Mouse (Mus musculus): ENCODE data around the gene Arhgef39. TPM values are rescaled to one million over a fixed set of nuclear protein-coding genes. Genes with fewer than 3 reads are reported as not detected.

Arhgef39 gene
- polyA plus RNA-seq, 1 experiment: 5.7 TPM

DNA sequence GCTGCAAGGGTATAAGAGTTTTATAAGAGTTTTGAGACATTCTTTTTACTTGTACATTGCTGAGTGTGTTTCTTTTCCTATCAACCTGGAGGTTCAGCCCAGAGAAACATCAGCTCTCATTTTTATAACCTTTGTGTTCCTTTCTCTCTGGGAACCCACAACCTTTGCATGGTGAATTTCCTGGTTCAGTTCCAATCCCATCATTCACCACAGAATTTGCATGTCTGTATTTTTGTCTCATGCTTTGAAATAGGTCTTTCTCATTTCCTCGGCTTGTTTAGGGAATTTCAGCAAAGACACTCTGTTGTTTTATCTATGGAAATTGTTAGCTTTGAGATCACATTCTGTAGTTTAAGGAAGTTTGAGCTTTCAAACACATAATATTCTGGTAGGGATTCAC is 25.9 kb downstream of the Arhgef39 start:
- H3K27me3 ChIP-seq (ENCODE audit: control insufficient read depth, insufficient read depth, insufficient read length): no peaks in the 10 kb centered on the region
- no peak for TF ChIP-seq TCF3 (IDR thresholded peaks at IDR 0.05; ENCODE audit: insufficient read length, low read depth)
- no peak for TF ChIP-seq USF1 (IDR thresholded peaks at IDR 0.05; ENCODE audit: low read depth)

DNA sequence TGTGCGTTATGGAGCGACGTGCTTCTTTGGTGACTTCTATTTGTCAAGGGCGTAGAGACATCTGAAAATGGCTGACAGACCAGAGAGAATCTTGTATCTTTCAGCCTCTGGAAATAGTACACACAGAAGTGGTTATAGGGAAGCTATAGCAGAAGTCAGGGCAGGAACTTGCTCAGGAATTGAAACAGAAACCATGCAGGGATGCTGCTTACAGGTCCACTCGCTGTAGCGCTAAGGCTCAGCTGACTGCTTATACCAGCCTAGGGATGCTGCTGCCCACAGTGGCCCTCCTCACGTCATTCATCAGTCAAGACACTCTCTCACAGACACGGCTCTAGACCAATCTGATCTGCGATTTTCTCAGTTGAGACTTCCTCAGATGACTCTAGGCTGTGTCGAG is 29.2 kb downstream of the Arhgef39 start:
- no peaks in the 10 kb centered on the region for H3K36me3 ChIP-seq (ENCODE audit: control insufficient read depth, insufficient read depth)
- no peak overlapping the region for H3K4me2 ChIP-seq (ENCODE audit: low read depth)
- no peak overlapping the region for H3K4me3 ChIP-seq
- H3K27me3 ChIP-seq (ENCODE audit: control insufficient read depth, insufficient read depth, insufficient read length): no peaks in the 10 kb centered on the region
- H3K79me2 ChIP-seq (ENCODE audit: control insufficient read depth, insufficient read depth): no peaks in the 10 kb centered on the region
- no peak overlapping the region for H3ac ChIP-seq (ENCODE audit: control insufficient read depth, insufficient read length)
- TF ChIP-seq MYOG (IDR thresholded peaks at IDR 0.05; ENCODE audit: control insufficient read depth in 1 of 3, insufficient read depth in 1 of 3, insufficient read length in 2 of 3, low read depth in 2 of 3) (no peak), E2F4 (IDR thresholded peaks at IDR 0.05; ENCODE audit: insufficient read depth) (no peak), TCF3 (IDR thresholded peaks at IDR 0.05; ENCODE audit: insufficient read length, low read depth) (no peak), POLR2A (IDR thresholded peaks at IDR 0.05; ENCODE audit: insufficient read length, low read depth) (no peak), MAX (IDR thresholded peaks at IDR 0.05; ENCODE audit: low read depth) (no peak), POLR2AphosphoS2 (IDR thresholded peaks at IDR 0.05; ENCODE audit: insufficient read length, low read depth) (no peak), CEBPB (IDR thresholded peaks at IDR 0.05; ENCODE audit: insufficient read depth, poor library complexity, severe bottlenecking) (no peak), USF1 (IDR thresholded peaks at IDR 0.05; ENCODE audit: low read depth) (no peak), MYOD1 (IDR thresholded peaks at IDR 0.05; ENCODE audit: control insufficient read depth in 1 of 3, insufficient read length in 2 of 3, low read depth in 2 of 3) (no peak)

More for the DNA sequence above, 25.9 kb downstream of the Arhgef39 start:
- Histone ChIP-seq H3ac (ENCODE audit: control insufficient read depth, insufficient read length) (no peak overlapping the region), H3K36me3 (ENCODE audit: control insufficient read depth, insufficient read depth) (no peaks in the 10 kb centered on the region), H3K4me2 (ENCODE audit: low read depth) (no peak overlapping the region), H3K79me2 (ENCODE audit: control insufficient read depth, insufficient read depth) (no peaks in the 10 kb centered on the region), H3K4me3 (no peak overlapping the region)

DNA sequence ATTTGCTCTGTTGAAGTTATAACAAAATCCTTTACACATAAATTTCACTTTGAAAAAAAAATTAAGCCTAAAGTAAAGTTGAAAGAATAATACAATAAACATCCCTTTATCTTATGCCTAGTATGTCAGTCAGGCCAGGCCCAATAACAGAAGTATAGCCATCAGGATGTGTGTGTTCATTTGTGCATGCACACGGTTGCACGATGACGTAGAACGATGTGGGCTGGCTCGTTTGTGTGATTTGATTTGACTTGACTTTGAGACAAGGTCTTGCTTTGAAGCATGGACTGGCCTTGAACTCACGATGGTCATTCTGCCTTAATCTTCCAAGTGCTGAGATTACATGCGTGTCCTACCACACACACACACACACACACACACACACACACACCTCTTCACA is 32.6 kb downstream of the Arhgef39 start:
- Histone ChIP-seq H3K4me3 (no peak overlapping the region), H3K4me2 (ENCODE audit: low read depth) (no peak overlapping the region), H3K79me2 (ENCODE audit: control insufficient read depth, insufficient read depth) (no peaks in the 10 kb centered on the region), H3ac (ENCODE audit: control insufficient read depth, insufficient read length) (no peak overlapping the region), H3K27me3 (ENCODE audit: control insufficient read depth, insufficient read depth, insufficient read length) (no peaks in the 10 kb centered on the region), H3K36me3 (ENCODE audit: control insufficient read depth, insufficient read depth) (no peaks in the 10 kb centered on the region)
- no peak for TF ChIP-seq E2F4 (IDR thresholded peaks at IDR 0.05; ENCODE audit: insufficient read depth)
- no peak for TF ChIP-seq TCF3 (IDR thresholded peaks at IDR 0.05; ENCODE audit: insufficient read length, low read depth)
- no peak for TF ChIP-seq SRF (IDR thresholded peaks at IDR 0.05; ENCODE audit: control insufficient read depth, insufficient read length, low read depth)
- TF ChIP-seq USF1 (IDR thresholded peaks at IDR 0.05; ENCODE audit: low read depth): no peak
- TF ChIP-seq POLR2A (IDR thresholded peaks at IDR 0.05; ENCODE audit: insufficient read length, low read depth): no peak
- TF ChIP-seq TCF12 (IDR thresholded peaks at IDR 0.05; ENCODE audit: insufficient read depth, poor library complexity, severe bottlenecking): no peak
- no peak for TF ChIP-seq MAX (IDR thresholded peaks at IDR 0.05; ENCODE audit: low read depth)
- no peak for TF ChIP-seq REST (IDR thresholded peaks at IDR 0.05; ENCODE audit: insufficient read depth, insufficient read length)
- TF ChIP-seq MYOG (IDR thresholded peaks at IDR 0.05; ENCODE audit: control insufficient read depth in 1 of 3, insufficient read depth in 1 of 3, insufficient read length in 2 of 3, low read depth in 2 of 3): no peak
- no peak for TF ChIP-seq MYOD1 (IDR thresholded peaks at IDR 0.05; ENCODE audit: control insufficient read depth in 1 of 3, insufficient read length in 2 of 3, low read depth in 2 of 3)

DNA sequence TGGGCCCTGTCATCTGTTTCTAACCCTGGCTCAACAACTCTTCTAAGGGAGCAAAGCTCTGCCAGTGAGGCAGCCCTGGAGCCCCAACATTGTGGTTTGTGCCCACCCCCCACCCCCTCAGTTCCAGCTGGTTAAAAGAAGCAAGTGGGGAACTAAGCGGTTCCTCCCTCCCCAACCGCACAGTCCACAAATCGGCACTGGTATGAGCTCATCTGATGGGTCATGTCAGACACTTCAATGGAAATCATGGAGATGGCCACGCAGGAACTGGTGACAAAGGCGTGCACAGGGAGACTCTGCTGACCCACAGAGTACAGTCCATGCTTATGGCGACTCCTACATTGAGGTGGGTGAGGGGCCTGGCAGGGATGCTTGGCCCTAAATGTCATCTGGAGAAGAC is 33.6 kb downstream of the Arhgef39 start:
- no peak overlapping the region for H3K4me2 ChIP-seq (ENCODE audit: low read depth)
- H3K4me3 ChIP-seq: no peak overlapping the region
- H3K27me3 ChIP-seq (ENCODE audit: control insufficient read depth, insufficient read depth, insufficient read length): no peaks in the 10 kb centered on the region
- no peaks in the 10 kb centered on the region for H3K36me3 ChIP-seq (ENCODE audit: control insufficient read depth, insufficient read depth)
- H3K79me2 ChIP-seq (ENCODE audit: control insufficient read depth, insufficient read depth): no peaks in the 10 kb centered on the region
- no peak for TF ChIP-seq MAX (IDR thresholded peaks at IDR 0.05; ENCODE audit: low read depth)
- no peak for TF ChIP-seq TCF3 (IDR thresholded peaks at IDR 0.05; ENCODE audit: insufficient read length, low read depth)
- TF ChIP-seq E2F4 (IDR thresholded peaks at IDR 0.05; ENCODE audit: insufficient read depth): no peak
- TF ChIP-seq MYOG (IDR thresholded peaks at IDR 0.05; ENCODE audit: control insufficient read depth in 1 of 3, insufficient read depth in 1 of 3, insufficient read length in 2 of 3, low read depth in 2 of 3): no peak
- TF ChIP-seq CEBPB (IDR thresholded peaks at IDR 0.05; ENCODE audit: insufficient read depth, poor library complexity, severe bottlenecking): no peak
- no peak for TF ChIP-seq USF1 (IDR thresholded peaks at IDR 0.05; ENCODE audit: low read depth)
- TF ChIP-seq SRF (IDR thresholded peaks at IDR 0.05; ENCODE audit: control insufficient read depth, insufficient read length, low read depth): no peak
- TF ChIP-seq REST (IDR thresholded peaks at IDR 0.05; ENCODE audit: insufficient read depth, insufficient read length): no peak
- no peak for TF ChIP-seq POLR2A (IDR thresholded peaks at IDR 0.05; ENCODE audit: insufficient read length, low read depth)
- no peak for TF ChIP-seq POLR2AphosphoS2 (IDR thresholded peaks at IDR 0.05; ENCODE audit: insufficient read length, low read depth)
- no peak for TF ChIP-seq MYOD1 (IDR thresholded peaks at IDR 0.05; ENCODE audit: control insufficient read depth in 1 of 3, insufficient read length in 2 of 3, low read depth in 2 of 3)
- no peak for TF ChIP-seq TCF12 (IDR thresholded peaks at IDR 0.05; ENCODE audit: insufficient read depth, poor library complexity, severe bottlenecking)
- no peak overlapping the region for H3ac ChIP-seq (ENCODE audit: control insufficient read depth, insufficient read length)

DNA sequence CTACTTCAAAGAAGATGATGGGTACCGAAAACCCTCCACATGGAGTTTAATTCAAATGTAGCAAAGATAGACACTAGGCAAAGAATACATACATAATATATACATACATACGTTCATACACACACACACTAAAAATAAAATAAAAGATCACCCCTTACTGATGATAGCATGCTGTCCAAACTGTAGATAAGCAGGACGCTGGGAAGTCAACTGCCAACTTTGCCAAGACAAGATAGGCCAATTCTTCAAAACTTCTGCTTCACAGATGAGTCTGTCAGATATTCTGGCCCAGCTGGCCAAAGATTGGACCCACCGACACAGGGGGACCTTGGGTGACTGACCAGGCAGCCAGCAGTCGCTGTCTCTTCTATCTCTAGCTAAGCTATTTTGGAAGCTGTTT is 36.4 kb downstream of the Arhgef39 start:
- H3K36me3 ChIP-seq (ENCODE audit: control insufficient read depth, insufficient read depth): no peaks in the 10 kb centered on the region
- no peaks in the 10 kb centered on the region for H3K27me3 ChIP-seq (ENCODE audit: control insufficient read depth, insufficient read depth, insufficient read length)
- no peaks in the 10 kb centered on the region for H3K79me2 ChIP-seq (ENCODE audit: control insufficient read depth, insufficient read depth)
- no peak overlapping the region for H3K4me2 ChIP-seq (ENCODE audit: low read depth)
- H3K4me3 ChIP-seq: no peak overlapping the region
- no peak for TF ChIP-seq REST (IDR thresholded peaks at IDR 0.05; ENCODE audit: insufficient read depth, insufficient read length)
- no peak overlapping the region for H3ac ChIP-seq (ENCODE audit: control insufficient read depth, insufficient read length)

All from myocyte (in vitro differentiated cells).